Mouse (Mus musculus): ENCODE results near the gene Htatsf1. TPM values are rescaled to one million over a fixed set of nuclear protein-coding genes. Genes with fewer than 3 reads are reported as not detected.

The Htatsf1 gene
- polyA plus RNA-seq, 1 experiment from 2014 or later = 97.4 TPM

- H3K4me1 ChIP-seq (replicated peaks; ENCODE audit: control insufficient read depth, insufficient read depth, low read length) = no peaks in the 10 kb centered on the region
- ATAC-seq (ENCODE audit: low FRiP score) = no peak
- DNase-seq (ENCODE audit: low spot score) = no peak
These were observed 53.6 kb downstream of the Htatsf1 start for GRCm38 (mm10) chrX:57106956-57107355.

More at GRCm38 (mm10) chrX:57106956-57107355, 53.6 kb downstream of the Htatsf1 start:
- Histone ChIP-seq H3K27me3 (ENCODE audit: control insufficient read depth, insufficient read depth, low read length) (no peaks in the 10 kb centered on the region), H3K9ac (ENCODE audit: low read depth, low read length) (no peak overlapping the region), H3K4me2 (replicated peaks; ENCODE audit: low read depth, low read length) (no peak overlapping the region), H3K9me3 (ENCODE audit: control insufficient read depth, low read length) (no peaks in the 10 kb centered on the region), H3K4me3 (ENCODE audit: low read depth, low read length) (no peak overlapping the region), H3K27ac (ENCODE audit: low read depth, low read length) (no peak overlapping the region), H3K36me3 (ENCODE audit: control insufficient read depth, insufficient read depth, low read length) (no peaks in the 10 kb centered on the region)
- WGBS = 91% methylated on average over 3 of the region's 3 CpGs

Other genes starting within 250 kb of the Htatsf1 start
- 2.0 and 2.2 TPM in 2 replicates for gene Map7d3, start 231.3 kb upstream of the Htatsf1 start, polyA plus RNA-seq (2014; fragmentation: Nextera tagmentation; extraction: Ambion mirVana)
- 0.10 TPM in 1 of 2 replicates, not detected in the other for gene Adgrg4, start 183.4 kb upstream of the Htatsf1 start, polyA plus RNA-seq (2014; fragmentation: Nextera tagmentation; extraction: Ambion mirVana)
- not detected in 2 replicates for gene Brs3, start 10.5 kb upstream of the Htatsf1 start, polyA plus RNA-seq (2014; fragmentation: Nextera tagmentation; extraction: Ambion mirVana)
- gene Vgll1, start 34.5 kb downstream of the Htatsf1 start, polyA plus RNA-seq (2014; fragmentation: Nextera tagmentation; extraction: Ambion mirVana) = 0.21 and 0.23 TPM in 2 replicates
- gene Cd40lg, start 158.6 kb downstream of the Htatsf1 start, polyA plus RNA-seq (2014; fragmentation: Nextera tagmentation; extraction: Ambion mirVana) = not detected in 2 replicates

Data from hindbrain, embryonic 11.5 days (tissue).